Mouse (Mus musculus): ENCODE data around the gene Cnot8. TPM values are rescaled to one million over a fixed set of nuclear protein-coding genes. Genes with fewer than 3 reads are reported as not detected.
"Not testable (repeated sequence)": the region's sequence is repeated elsewhere in the genome, so short reads cannot be mapped to it uniquely, and the experiment has no call there.

Cnot8 gene
- 105 and 113 TPM in 2 replicates for polyA plus RNA-seq (2015; fragmentation: Nextera tagmentation; extraction: Ambion mirVana)

- peak within 1 kb of the TSS; percentile 89 for H3K9ac ChIP-seq (ENCODE audit: low read depth, low read length)
- H3K27ac ChIP-seq (ENCODE audit: low read length) = peak within 1 kb of the TSS; percentile 74
- H3K4me1 ChIP-seq (ENCODE audit: control insufficient read depth, insufficient read depth, low read length) = peaks cover 24% of the 10 kb centered on the region
- H3K36me3 ChIP-seq (ENCODE audit: control insufficient read depth, insufficient read depth, low read length) = no peaks in the 10 kb centered on the region
- under 1% methylated on average over 52 of the region's 55 CpGs for WGBS
- H3K9me3 ChIP-seq (replicated peaks; ENCODE audit: control insufficient read depth, low read length, poor library complexity, severe bottlenecking) = no peaks in the 10 kb centered on the region
- peak within 1 kb of the TSS; percentile 77 for H3K4me2 ChIP-seq (ENCODE audit: low read length)
- H3K4me3 ChIP-seq (ENCODE audit: low read depth, low read length) = peak within 1 kb of the TSS; percentile 81
- peak; percentile 98 for ATAC-seq
- H3K27me3 ChIP-seq (ENCODE audit: control insufficient read depth, insufficient read depth, low read depth, low read length) = peaks cover 2% of the 10 kb centered on the region; the same call in 1 of the 2 replicates
These were observed at the start of gene Cnot8 for GRCm38 (mm10) chr11:58103697-58104306. Cnot8 (plus strand) TSS chr11:58104153.

- Histone ChIP-seq H3K4me3 (ENCODE audit: low read depth, low read length) (no peak overlapping the region), H3K9me3 (replicated peaks; ENCODE audit: control insufficient read depth, low read length, poor library complexity, severe bottlenecking) (no peaks in the 10 kb centered on the region), H3K4me2 (ENCODE audit: low read length) (no peak overlapping the region), H3K4me1 (ENCODE audit: control insufficient read depth, insufficient read depth, low read length) (no peaks in the 10 kb centered on the region), H3K36me3 (ENCODE audit: control insufficient read depth, insufficient read depth, low read length) (peaks cover 24% of the 10 kb centered on the region), H3K27me3 (ENCODE audit: control insufficient read depth, insufficient read depth, low read depth, low read length) (no peaks in the 10 kb centered on the region), H3K9ac (ENCODE audit: low read depth, low read length) (no peak overlapping the region), H3K27ac (ENCODE audit: low read length) (no peak overlapping the region)
- ATAC-seq = no peak
- WGBS = 39% methylated on average over 6 of the region's 6 CpGs
These were observed 46.5 kb upstream of the Cnot8 start for GRCm38 (mm10) chr11:58057455-58057854.

- not testable (repeated sequence) for H3K27me3 ChIP-seq (ENCODE audit: control insufficient read depth, insufficient read depth, low read depth, low read length); ATAC-seq; H3K27ac ChIP-seq (ENCODE audit: low read length); H3K9me3 ChIP-seq (replicated peaks; ENCODE audit: control insufficient read depth, low read length, poor library complexity, severe bottlenecking); H3K4me1 ChIP-seq (ENCODE audit: control insufficient read depth, insufficient read depth, low read length); H3K9ac ChIP-seq (ENCODE audit: low read depth, low read length); H3K4me2 ChIP-seq (ENCODE audit: low read length); H3K4me3 ChIP-seq (ENCODE audit: low read depth, low read length)
- 90% methylated on average over 7 of the region's 7 CpGs for WGBS
- peaks cover 23% of the 10 kb centered on the region for H3K36me3 ChIP-seq (ENCODE audit: control insufficient read depth, insufficient read depth, low read length)
These were observed 44.2 kb upstream of the Cnot8 start for GRCm38 (mm10) chr11:58059752-58060151.

- H3K9me3 ChIP-seq (replicated peaks; ENCODE audit: control insufficient read depth, low read length, poor library complexity, severe bottlenecking); H3K27me3 ChIP-seq (ENCODE audit: control insufficient read depth, insufficient read depth, low read depth, low read length); H3K4me3 ChIP-seq (ENCODE audit: low read depth, low read length); H3K9ac ChIP-seq (ENCODE audit: low read depth, low read length); H3K4me1 ChIP-seq (ENCODE audit: control insufficient read depth, insufficient read depth, low read length); ATAC-seq; H3K4me2 ChIP-seq (ENCODE audit: low read length); H3K27ac ChIP-seq (ENCODE audit: low read length): not testable (repeated sequence)
- peaks cover 18% of the 10 kb centered on the region for H3K36me3 ChIP-seq (ENCODE audit: control insufficient read depth, insufficient read depth, low read length)
- 97% methylated on average over 3 of the region's 4 CpGs for WGBS
These were observed 42.7 kb upstream of the Cnot8 start for GRCm38 (mm10) chr11:58061218-58061617.

- no peaks in the 10 kb centered on the region for H3K4me1 ChIP-seq (ENCODE audit: control insufficient read depth, insufficient read depth, low read length)
- no peak overlapping the region for H3K27ac ChIP-seq (ENCODE audit: low read length)
- 93% methylated on average over 4 of the region's 4 CpGs for WGBS
- peaks cover 17% of the 10 kb centered on the region for H3K36me3 ChIP-seq (ENCODE audit: control insufficient read depth, insufficient read depth, low read length)
- no peaks in the 10 kb centered on the region for H3K27me3 ChIP-seq (ENCODE audit: control insufficient read depth, insufficient read depth, low read depth, low read length)
- H3K4me3 ChIP-seq (ENCODE audit: low read depth, low read length) = no peak overlapping the region
- H3K4me2 ChIP-seq (ENCODE audit: low read length) = no peak overlapping the region
- no peak overlapping the region for H3K9ac ChIP-seq (ENCODE audit: low read depth, low read length)
- ATAC-seq = no peak
- H3K9me3 ChIP-seq (replicated peaks; ENCODE audit: control insufficient read depth, low read length, poor library complexity, severe bottlenecking) = no peaks in the 10 kb centered on the region
These were observed 41.4 kb upstream of the Cnot8 start for GRCm38 (mm10) chr11:58062586-58062985.

- Histone ChIP-seq H3K9ac (ENCODE audit: low read depth, low read length) (no peak overlapping the region), H3K4me1 (ENCODE audit: control insufficient read depth, insufficient read depth, low read length) (no peaks in the 10 kb centered on the region), H3K27ac (ENCODE audit: low read length) (no peak overlapping the region), H3K4me2 (ENCODE audit: low read length) (no peak overlapping the region), H3K27me3 (ENCODE audit: control insufficient read depth, insufficient read depth, low read depth, low read length) (no peaks in the 10 kb centered on the region), H3K4me3 (ENCODE audit: low read depth, low read length) (no peak overlapping the region), H3K9me3 (replicated peaks; ENCODE audit: control insufficient read depth, low read length, poor library complexity, severe bottlenecking) (no peaks in the 10 kb centered on the region), H3K36me3 (ENCODE audit: control insufficient read depth, insufficient read depth, low read length) (peaks cover 10% of the 10 kb centered on the region; the same call in 1 of the 2 replicates)
- ATAC-seq = no peak
- WGBS = 86% methylated on average over 4 of the region's 4 CpGs
These were observed 38.9 kb upstream of the Cnot8 start for GRCm38 (mm10) chr11:58065025-58065424.

- Histone ChIP-seq H3K27me3 (ENCODE audit: control insufficient read depth, insufficient read depth, low read depth, low read length) (no peaks in the 10 kb centered on the region), H3K4me1 (ENCODE audit: control insufficient read depth, insufficient read depth, low read length) (no peaks in the 10 kb centered on the region), H3K9ac (ENCODE audit: low read depth, low read length) (no peak overlapping the region), H3K9me3 (replicated peaks; ENCODE audit: control insufficient read depth, low read length, poor library complexity, severe bottlenecking) (no peaks in the 10 kb centered on the region), H3K27ac (ENCODE audit: low read length) (no peak overlapping the region), H3K36me3 (ENCODE audit: control insufficient read depth, insufficient read depth, low read length) (no peaks in the 10 kb centered on the region), H3K4me3 (ENCODE audit: low read depth, low read length) (no peak overlapping the region), H3K4me2 (ENCODE audit: low read length) (no peak overlapping the region)
- whole genome bisulfite sequencing = 81% methylated on average over 3 of the region's 3 CpGs
- no peak for ATAC-seq
These were observed 31.0 kb upstream of the Cnot8 start for GRCm38 (mm10) chr11:58072978-58073377.

- Histone ChIP-seq H3K36me3 (ENCODE audit: control insufficient read depth, insufficient read depth, low read length) (no peaks in the 10 kb centered on the region), H3K4me3 (ENCODE audit: low read depth, low read length) (no peak overlapping the region), H3K27me3 (ENCODE audit: control insufficient read depth, insufficient read depth, low read depth, low read length) (no peaks in the 10 kb centered on the region), H3K9ac (ENCODE audit: low read depth, low read length) (no peak overlapping the region), H3K9me3 (replicated peaks; ENCODE audit: control insufficient read depth, low read length, poor library complexity, severe bottlenecking) (no peaks in the 10 kb centered on the region), H3K4me2 (ENCODE audit: low read length) (no peak overlapping the region), H3K27ac (ENCODE audit: low read length) (no peak overlapping the region), H3K4me1 (ENCODE audit: control insufficient read depth, insufficient read depth, low read length) (no peaks in the 10 kb centered on the region)
- no peak for ATAC-seq
- 64% methylated on average over 4 of the region's 4 CpGs for WGBS
These were observed 26.7 kb upstream of the Cnot8 start for GRCm38 (mm10) chr11:58077270-58077669.

GRCm38 (mm10) chr11:58081716-58082115 lies 22.2 kb upstream of the Cnot8 start:
- H3K4me3 ChIP-seq (ENCODE audit: low read depth, low read length) = no peak overlapping the region
- no peak overlapping the region for H3K4me2 ChIP-seq (ENCODE audit: low read length)
- 89% methylated on average over 6 of the region's 6 CpGs for WGBS
- no peak overlapping the region for H3K27ac ChIP-seq (ENCODE audit: low read length)
- H3K27me3 ChIP-seq (ENCODE audit: control insufficient read depth, insufficient read depth, low read depth, low read length) = no peaks in the 10 kb centered on the region
- no peaks in the 10 kb centered on the region for H3K4me1 ChIP-seq (ENCODE audit: control insufficient read depth, insufficient read depth, low read length)
- no peaks in the 10 kb centered on the region for H3K36me3 ChIP-seq (ENCODE audit: control insufficient read depth, insufficient read depth, low read length)
- H3K9ac ChIP-seq (ENCODE audit: low read depth, low read length) = no peak overlapping the region
- H3K9me3 ChIP-seq (replicated peaks; ENCODE audit: control insufficient read depth, low read length, poor library complexity, severe bottlenecking) = no peaks in the 10 kb centered on the region
- ATAC-seq = no peak

Data from midbrain, embryonic 16.5 days (tissue).